Mouse (Mus musculus) cortical plate, adult 2 months (tissue): ENCODE measurements around the gene Rdm1. TPM values are rescaled to one million over a fixed set of nuclear protein-coding genes. Genes with fewer than 3 reads are reported as not detected.
"Not testable (repeated sequence)": the region's sequence is repeated elsewhere in the genome, so short reads cannot be mapped to it uniquely, and the experiment has no call there.

Source experiments
- H3K27ac ChIP-seq: fragments of 200-500 bp; 2 replicates; pipeline ENCODE4 v1.5.1; 2012; ENCODE audit warnings: low read length, control low read depth, inconsistent platforms; ENCODE audit not compliant: insufficient read depth
- H3K4me1 ChIP-seq: fragments of 200-500 bp; 2 replicates; pipeline ENCODE4 v1.6.1; 2011; ENCODE audit warnings: low read length; ENCODE audit not compliant: control insufficient read depth, insufficient read depth
- H3K4me3 ChIP-seq: fragments of 200-500 bp; 2 replicates; pipeline ENCODE4 v1.5.1; 2011; ENCODE audit warnings: mild to moderate bottlenecking, low read length, control low read depth; ENCODE audit not compliant: insufficient read depth
- CTCF ChIP-seq: fragments of 200-500 bp; IDR thresholded peaks from 2 replicates; pipeline ENCODE4 v1.5.1; 2011; ENCODE audit warnings: mild to moderate bottlenecking, control low read depth, low read length; ENCODE audit not compliant: insufficient read depth; ENCODE audit errors: extremely low read depth
- POLR2A ChIP-seq: fragments of 200-500 bp; IDR thresholded peaks from 2 replicates; pipeline ENCODE4 v1.6.1; 2011; ENCODE audit warnings: mild to moderate bottlenecking, low read length, control low read depth; ENCODE audit not compliant: insufficient read depth; ENCODE audit errors: extremely low read depth
- polyA plus RNA-seq: library from polyadenylated mRNA; depleted of rRNA; stranded (reverse); fragments of >200 nt; gene quantifications from 2 replicates; pipeline ENCODE4 v1.2.3, GENCODE M21; 2012

Gene Rdm1
- polyA plus RNA-seq, 1 experiment, result 13.0 TPM

- no peak overlapping the region for H3K4me3 ChIP-seq
- H3K27ac ChIP-seq, result no peak overlapping the region
- H3K4me1 ChIP-seq, result no peaks in the 10 kb centered on the region
- no peak for TF ChIP-seq POLR2A
- TF ChIP-seq CTCF, result no peak
Measured at GRCm38 (mm10) chr11:101635660-101636059, 8.7 kb downstream of the Rdm1 start.

GRCm38 (mm10) chr11:101639761-101640160, 12.8 kb downstream of the Rdm1 start:
- H3K4me3 ChIP-seq, result no peak overlapping the region

GRCm38 (mm10) chr11:101640857-101641709, 14.1 kb downstream of the Rdm1 start:
- peak; percentile 54; the same call in 1 of the 2 replicates for TF ChIP-seq POLR2A

More at GRCm38 (mm10) chr11:101639761-101640160, 12.8 kb downstream of the Rdm1 start:
- Histone ChIP-seq H3K4me1 (peaks cover 2% of the 10 kb centered on the region; the same call in 1 of the 2 replicates), H3K27ac (no peak overlapping the region)
- no peak for TF ChIP-seq POLR2A
- TF ChIP-seq CTCF, result no peak

GRCm38 (mm10) chr11:101641710-101642642, 15.0 kb downstream of the Rdm1 start:
- H3K4me3 ChIP-seq, result peak overlapping the region; percentile 49; the same call in 1 of the 2 replicates
- H3K4me1 ChIP-seq, result not testable (repeated sequence)
- H3K27ac ChIP-seq, result peak overlapping the region; percentile 98

More at GRCm38 (mm10) chr11:101640857-101641709, 14.1 kb downstream of the Rdm1 start:
- H3K27ac ChIP-seq, result peak overlapping the region; percentile 98
- not testable (repeated sequence) for H3K4me1 ChIP-seq
- peak overlapping the region; percentile 49 for H3K4me3 ChIP-seq

GRCm38 (mm10) chr11:101642931-101643330, 15.9 kb downstream of the Rdm1 start:
- Histone ChIP-seq H3K27ac (no peak overlapping the region), H3K4me1 (peaks cover 2% of the 10 kb centered on the region; the same call in 1 of the 2 replicates), H3K4me3 (no peak overlapping the region)
- TF ChIP-seq CTCF, result no peak
- TF ChIP-seq POLR2A, result no peak

GRCm38 (mm10) chr11:101644591-101644990, 17.6 kb downstream of the Rdm1 start:
- Histone ChIP-seq H3K4me1 (peaks cover 2% of the 10 kb centered on the region; the same call in 1 of the 2 replicates), H3K4me3 (no peak overlapping the region), H3K27ac (no peak overlapping the region)
- no peak for TF ChIP-seq CTCF
- no peak for TF ChIP-seq POLR2A

- H3K4me1 ChIP-seq, H3K27ac ChIP-seq, H3K4me3 ChIP-seq: not testable (repeated sequence)
Measured at GRCm38 (mm10) chr11:101645043-101645410, 18.0 kb downstream of the Rdm1 start.

GRCm38 (mm10) chr11:101645411-101646282, 18.7 kb downstream of the Rdm1 start:
- Histone ChIP-seq H3K27ac (peak overlapping the region; percentile 89; the same call in 1 of the 2 replicates), H3K4me3 (peak overlapping the region; percentile 39)
- TF ChIP-seq POLR2A, result 0 out of 2 replicates have a peak, but pooled peaks have one; percentile 14
- not testable (repeated sequence) for H3K4me1 ChIP-seq

GRCm38 (mm10) chr11:101646283-101646794, 19.3 kb downstream of the Rdm1 start:
- H3K4me1 ChIP-seq, result not testable (repeated sequence)
- TF ChIP-seq POLR2A, result 0 out of 2 replicates have a peak, but pooled peaks have one; percentile 2
- H3K27ac ChIP-seq, result peak overlapping the region; percentile 89
- H3K4me3 ChIP-seq, result peak overlapping the region; percentile 39; the same call in 1 of the 2 replicates

GRCm38 (mm10) chr11:101647093-101647492, 20.1 kb downstream of the Rdm1 start:
- not testable (repeated sequence) for H3K4me1 ChIP-seq, H3K4me3 ChIP-seq, H3K27ac ChIP-seq
